Mouse (Mus musculus) embryonic fibroblast, embryonic 13.5 days (primary cell): ENCODE results near the gene Tmeff1.

Source experiments
- CTCF ChIP-seq: IDR thresholded peaks from 2 replicates; pipeline ENCODE4 v1.5.1; 2011; ENCODE audit warnings: mild to moderate bottlenecking, control low read depth, low read length, moderate library complexity, borderline replicate concordance; ENCODE audit not compliant: insufficient read depth
- POLR2A ChIP-seq: IDR thresholded peaks from 2 replicates; pipeline ENCODE4 v1.6.1; 2011; ENCODE audit warnings: low read depth, mild to moderate bottlenecking, control low read depth, low read length, moderate library complexity

- no peak for TF ChIP-seq POLR2A
- no peak for TF ChIP-seq CTCF
Observed at GRCm38 (mm10) chr4:48542351-48542750, 42.6 kb upstream of the Tmeff1 start.
